Mouse (Mus musculus): Measurements from ENCODE around the gene Iyd.
A peak's percentile ranks its signal among the peaks of the same experiment; 100 is the strongest.

The Iyd gene

DNA sequence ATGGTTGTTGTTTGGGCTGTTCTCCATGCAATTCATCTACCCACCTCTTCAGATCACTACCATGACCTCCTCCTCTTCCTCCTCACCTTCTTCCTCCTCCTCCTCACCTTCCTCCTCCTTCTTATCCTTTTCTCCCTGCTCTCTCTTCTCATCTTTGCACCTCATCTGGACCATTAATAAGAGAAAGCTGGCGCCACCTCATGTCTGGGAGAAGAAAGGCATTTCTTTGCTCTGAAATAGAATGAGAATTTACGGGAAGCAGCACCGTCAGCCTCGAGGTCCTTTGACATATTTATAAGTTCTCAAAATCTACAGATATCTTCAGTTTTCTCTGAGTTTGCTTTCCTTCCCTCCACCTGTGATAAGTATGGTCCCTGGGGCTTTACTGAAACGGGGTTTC lies 15.1 kb downstream of the Iyd start:
- no peak for DNase-seq

- DNase-seq = peak in 1 of 2 experiments; percentile 18
Observed at GRCm38 (mm10) chr10:3556538-3556937, 16.5 kb downstream of the Iyd start.

DNA sequence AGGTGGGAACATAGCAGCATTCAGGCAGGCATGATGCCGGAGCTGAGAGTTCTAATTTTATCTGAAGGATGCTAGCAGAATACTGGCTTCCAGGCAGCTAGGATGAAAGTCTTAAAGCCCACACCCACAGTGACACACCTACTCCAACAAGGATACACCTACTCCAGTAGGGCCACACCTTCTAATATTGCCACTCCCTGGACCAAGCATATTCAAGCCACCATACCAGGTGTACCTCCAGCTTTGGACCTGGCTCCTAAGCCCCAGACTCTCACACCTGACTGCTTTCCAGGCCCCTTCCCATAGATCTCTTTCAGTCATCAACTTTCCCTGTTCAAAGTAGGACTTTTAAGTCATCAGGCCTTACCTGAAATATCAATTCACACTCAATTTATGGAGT lies 19.1 kb downstream of the Iyd start:
- DNase-seq = no peak

DNA sequence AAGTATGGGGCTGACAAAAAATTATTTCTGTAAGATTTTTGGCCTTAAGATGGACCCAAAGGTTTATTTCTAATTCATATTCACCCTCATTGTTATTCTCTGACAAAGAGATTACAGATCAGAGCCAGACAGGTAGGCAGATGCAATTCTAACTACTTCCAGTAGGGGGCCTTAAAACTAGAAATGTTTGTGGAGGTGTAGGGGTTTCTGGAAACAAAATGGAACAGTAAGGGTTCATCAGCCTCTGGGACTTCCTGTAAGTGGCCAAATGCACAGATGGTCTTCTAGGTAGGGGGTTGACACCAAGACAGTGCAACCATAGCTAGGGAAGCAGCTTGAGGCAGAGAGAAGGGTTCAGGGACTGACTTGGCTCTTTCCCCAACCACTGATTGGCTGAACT lies 22.1 kb downstream of the Iyd start:
- DNase-seq = no peak

GRCm38 (mm10) chr10:3565126-3565525 lies 25.1 kb downstream of the Iyd start:
- DNase-seq = no peak

DNA sequence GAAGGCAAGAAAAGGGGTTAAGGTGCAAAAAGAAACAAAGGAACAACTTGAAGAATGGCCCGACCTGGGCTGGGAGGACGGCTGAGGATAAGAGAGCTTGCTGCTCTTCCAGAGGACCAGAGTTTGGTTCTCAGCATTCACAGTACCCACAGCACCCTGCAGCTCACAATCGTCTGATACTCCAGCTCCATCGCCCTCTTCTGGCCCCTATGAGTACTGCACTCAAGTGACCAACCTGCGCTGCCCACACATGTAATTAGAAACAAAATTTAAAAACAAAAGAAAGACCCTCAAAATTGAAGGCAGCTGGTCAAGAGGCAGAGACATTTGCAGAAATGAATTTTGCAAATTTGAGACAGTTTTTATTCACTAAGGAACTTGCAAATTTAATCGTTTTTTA lies 27.8 kb downstream of the Iyd start:
- DNase-seq = peak in 1 of 2 experiments; percentile 11

- peak; percentile 52 to 71 for DNase-seq
Observed at GRCm38 (mm10) chr10:3572723-3573649, 32.9 kb downstream of the Iyd start.

- peak; percentile 66 to 74 for DNase-seq
Observed at GRCm38 (mm10) chr10:3573905-3574500, 34.0 kb downstream of the Iyd start.

GRCm38 (mm10) chr10:3590632-3591031 lies 50.6 kb downstream of the Iyd start:
- DNase-seq = no peak

DNA sequence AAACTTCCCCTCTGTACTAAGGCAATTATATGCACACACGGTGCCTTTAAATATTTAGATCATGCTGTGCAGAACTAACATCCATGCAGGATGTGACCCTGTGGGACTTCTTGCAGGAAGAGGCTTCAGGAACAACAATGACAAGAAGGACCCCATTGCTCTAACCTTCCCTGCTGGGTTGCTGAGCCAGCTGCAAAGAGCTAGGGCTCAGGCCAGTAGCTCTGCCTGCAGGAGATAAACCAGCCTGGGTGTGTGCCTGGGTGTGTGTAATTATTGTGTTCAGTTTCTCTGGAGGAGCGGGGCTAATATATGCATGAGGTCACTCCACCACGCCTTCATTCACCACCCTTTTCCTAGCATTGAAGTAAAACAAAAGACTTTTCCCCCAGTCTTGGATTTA lies 51.8 kb downstream of the Iyd start:
- peak in 1 of 2 experiments; percentile 8 for DNase-seq

DNA sequence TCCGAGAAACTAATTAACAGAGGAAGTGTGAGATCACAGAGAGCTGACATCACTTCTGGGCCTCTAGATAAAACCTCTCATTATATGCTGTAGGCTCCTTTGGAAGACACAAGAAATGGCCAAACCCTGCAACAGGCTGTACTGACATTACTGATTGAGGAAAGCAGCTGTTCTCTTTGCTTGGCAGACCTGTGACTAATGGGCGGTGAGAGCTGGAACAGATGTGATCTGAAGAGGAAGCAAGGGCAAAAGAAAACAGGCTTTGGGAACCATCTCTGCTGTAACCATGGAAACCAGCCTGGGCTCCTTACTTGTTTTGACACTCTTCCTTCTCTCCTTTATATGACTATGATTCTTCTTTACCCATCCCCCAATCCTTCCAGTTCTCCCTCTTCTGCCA lies 56.7 kb downstream of the Iyd start:
- DNase-seq = no peak

GRCm38 (mm10) chr10:3597760-3598159 lies 57.7 kb downstream of the Iyd start:
- DNase-seq = no peak
